Mouse (Mus musculus): ENCODE measurements at regions not wholly inside any gene's neighbourhood (a gene's known extent, or its start where the extent isn't known, plus 50 kb on each side); places are given as distances from the start of the nearest gene placed in this dataset.
A peak's percentile ranks its signal among the peaks of the same experiment; 100 is the strongest.

DNA sequence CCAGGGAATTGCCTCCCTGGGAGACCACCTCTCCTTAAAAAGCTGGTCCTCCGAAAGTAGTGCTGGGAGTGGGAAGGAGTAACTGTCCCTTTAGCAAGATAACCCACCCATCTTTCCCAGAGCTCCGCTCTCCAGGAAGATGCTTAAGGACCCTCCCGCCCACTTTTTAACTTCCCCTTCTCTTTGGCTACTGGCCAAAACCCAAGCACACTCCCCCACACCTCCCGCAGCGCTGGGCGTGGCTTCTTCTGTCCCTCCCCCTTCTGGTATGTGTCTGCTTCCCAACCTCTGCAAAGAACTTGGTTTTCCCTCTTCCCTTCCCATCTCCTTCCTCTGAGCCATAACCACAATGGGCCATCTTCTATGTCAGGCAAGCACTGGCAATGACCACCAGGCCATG is 85.4 kb downstream of the Rpap3 start:
- DNase-seq (ENCODE audit: low spot score in 2 of 2): no peak

DNA sequence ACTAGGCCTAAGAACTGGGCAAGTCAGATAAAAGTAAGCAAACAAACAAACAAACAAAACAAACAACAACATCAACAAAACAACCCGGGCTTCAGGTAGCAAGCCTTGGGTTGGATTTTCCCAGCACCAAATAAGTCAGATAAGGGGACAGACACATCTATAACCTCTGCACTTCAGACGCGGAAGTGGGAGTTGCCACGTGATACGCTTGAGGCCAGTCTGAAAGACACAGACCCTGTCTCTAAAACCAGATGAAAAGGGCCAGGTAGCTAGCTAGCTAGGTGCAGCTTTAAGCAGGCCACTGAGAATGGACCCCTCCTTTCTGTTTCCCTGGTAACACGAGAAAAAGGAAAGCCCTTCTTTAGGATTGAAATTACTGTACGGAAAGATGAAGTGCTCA is 85.9 kb downstream of the Rpap3 start:
- DNase-seq (ENCODE audit: low spot score in 2 of 2): no peak

DNA sequence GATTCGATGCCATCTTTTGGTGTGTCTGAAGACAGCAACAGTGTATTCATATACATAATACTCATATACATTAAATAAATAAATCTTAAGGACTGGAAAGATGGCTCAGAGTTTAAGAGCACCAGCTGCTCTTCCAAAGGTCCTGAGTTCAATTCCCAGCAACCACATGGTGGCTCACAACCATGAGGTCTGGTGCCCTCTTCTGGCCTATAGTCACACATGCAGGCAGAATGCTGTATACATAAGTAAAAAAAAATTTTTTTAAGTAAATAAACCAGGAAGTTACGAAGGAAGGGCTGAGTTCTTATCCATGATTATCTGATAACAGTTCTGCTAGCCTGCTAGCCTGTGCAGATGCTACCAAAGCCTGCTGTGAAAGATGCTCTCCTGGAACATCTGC is 93.3 kb downstream of the Rpap3 start:
- DNase-seq (ENCODE audit: low spot score in 2 of 2): no peak

DNA sequence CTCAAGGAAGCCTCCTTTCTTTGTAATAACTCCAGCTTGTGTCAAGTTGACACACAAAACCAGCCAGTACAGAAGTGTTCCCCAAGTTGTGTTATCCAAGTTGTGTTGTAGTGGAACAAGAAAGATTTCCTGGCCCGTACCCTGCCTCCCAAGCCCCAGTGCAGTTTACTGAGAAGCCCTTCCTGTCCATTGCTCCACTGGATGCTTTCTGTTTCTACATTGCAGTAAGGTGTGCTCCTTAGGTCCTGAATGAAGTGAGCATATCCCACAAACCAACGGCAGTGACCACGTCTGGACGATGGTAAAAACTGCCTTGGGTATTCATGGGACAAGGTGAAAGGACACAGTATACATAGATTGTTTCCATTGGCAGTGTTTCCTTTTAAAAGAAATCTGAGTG is 94.9 kb downstream of the Rpap3 start:
- DNase-seq (ENCODE audit: low spot score in 2 of 2): no peak

DNA sequence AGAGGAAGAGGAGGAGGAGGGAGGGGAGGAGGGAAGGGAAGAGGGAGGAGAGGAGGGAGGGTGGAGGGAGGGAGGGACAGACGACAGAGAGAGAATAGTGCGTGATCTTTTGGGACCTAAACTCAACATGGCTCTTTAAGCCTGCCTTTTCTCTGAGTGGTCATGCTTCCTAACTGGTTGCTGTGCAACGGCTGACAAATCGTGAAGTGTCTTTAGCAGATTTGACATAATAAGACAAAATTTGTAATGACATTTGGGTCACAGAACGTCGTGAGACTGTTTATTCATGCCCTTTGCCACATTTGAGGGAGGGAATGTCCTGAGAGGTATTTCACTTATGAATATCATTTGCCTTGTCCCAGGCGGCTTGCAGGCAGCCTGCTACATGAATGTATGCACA is 96.1 kb downstream of the Rpap3 start:
- DNase-seq (ENCODE audit: low spot score in 2 of 2): no peak

DNA sequence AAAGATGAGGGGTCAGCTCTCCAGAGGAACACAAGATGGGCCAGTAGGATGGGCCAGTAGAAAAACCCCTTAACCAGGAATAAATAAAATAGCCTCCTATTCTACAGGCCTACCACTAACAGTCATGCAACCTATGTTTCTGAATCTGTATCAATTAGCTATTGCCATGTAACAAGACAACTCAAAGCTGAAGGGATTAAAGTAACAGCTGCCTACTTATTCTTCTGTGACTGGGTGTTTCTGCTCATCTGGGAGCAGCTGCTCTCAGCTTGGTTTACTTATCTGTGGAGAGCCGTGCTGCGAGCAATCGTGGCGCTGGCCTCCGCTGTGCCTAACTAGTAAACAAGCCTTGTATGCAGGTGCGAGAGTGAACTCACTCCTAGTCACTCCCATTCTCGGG is 97.0 kb downstream of the Rpap3 start:
- DNase-seq (ENCODE audit: low spot score in 2 of 2): no peak

DNA sequence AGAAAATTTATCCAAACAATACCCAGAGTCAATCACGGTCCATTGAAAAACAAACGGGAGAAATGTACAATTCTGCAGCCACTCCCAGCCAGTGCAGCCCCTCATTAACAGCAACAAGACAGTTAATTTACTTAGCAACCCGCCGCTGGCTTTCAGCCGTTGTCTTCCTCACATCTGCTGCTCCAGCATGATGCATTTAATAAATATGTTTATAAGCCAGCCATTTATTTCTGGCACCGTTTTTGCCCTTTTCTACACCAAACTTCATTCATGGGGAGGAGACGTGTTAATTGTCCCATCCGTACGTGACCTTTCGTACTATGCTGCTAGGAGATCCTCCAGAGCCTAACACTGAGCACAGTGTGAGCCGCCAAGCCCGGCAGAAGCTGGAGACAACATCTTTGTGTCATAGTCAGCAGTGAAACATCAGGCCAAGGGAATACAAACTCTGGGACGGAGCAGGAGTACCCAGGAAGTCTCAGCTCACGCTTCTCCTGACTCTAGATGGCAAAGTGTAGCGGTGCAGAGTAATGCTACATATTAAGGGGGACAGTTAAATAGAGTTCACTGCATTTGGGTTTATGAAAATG is 97.9 kb downstream of the Rpap3 start:
- no peak for DNase-seq (ENCODE audit: low spot score in 2 of 2)

DNA sequence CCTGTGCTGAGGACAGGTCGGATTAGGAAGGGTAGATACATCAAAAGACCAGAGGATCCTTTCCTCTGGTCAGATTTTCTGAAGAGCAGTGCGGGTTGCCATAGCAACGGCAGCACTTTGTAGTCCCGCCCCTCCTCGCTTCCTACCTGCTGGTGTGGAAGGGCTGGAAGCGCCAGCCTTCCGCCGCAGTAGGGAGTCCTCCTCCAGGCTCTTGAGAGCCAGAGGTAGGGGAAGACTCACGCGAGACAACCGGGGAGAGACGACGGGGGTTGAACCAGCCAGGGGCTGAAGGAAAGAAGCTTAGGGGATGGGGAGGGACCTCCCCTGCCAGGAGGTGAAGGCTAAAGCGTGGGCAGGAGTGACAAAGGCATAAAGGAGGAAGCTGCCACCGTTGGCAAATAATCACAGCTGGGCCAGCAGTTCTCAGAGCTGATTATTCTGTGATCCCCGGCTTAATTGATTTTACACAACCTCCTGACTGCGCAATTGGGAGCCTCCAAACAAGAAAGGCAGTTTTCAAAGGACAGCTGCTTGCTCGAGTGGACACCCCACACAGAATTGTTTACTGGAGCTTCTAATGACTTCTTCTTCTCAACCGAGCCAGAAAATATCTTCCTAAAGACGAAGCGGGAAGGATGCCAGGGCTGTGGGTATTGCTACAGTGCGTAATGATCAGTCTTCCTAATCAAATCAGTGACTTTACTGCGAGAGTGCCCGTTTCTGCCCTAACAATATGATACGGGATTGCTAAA is 98.8 kb downstream of the Rpap3 start:
- DNase-seq (ENCODE audit: low spot score in 2 of 2): peak; percentile 17 to 21

DNA sequence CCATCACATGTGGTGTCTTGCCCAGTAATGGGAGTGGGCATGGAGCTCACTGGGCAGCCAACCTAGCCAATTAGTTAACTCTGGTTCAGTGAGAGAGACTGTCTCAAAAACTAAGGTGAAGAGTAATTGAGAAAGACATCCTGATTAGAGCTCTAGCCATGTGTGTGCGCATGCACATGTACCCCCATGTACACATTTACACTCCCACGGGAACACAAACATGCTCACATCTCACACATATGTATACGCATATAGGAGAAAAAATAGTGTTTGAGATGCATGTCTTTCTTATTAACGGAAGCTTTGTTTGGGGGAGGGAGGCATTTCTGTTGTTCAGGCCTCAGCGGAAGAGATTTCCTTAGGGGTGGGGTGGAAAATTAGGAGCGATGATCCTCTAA is 99.4 kb downstream of the Rpap3 start:
- DNase-seq (ENCODE audit: low spot score in 2 of 2): no peak

DNA sequence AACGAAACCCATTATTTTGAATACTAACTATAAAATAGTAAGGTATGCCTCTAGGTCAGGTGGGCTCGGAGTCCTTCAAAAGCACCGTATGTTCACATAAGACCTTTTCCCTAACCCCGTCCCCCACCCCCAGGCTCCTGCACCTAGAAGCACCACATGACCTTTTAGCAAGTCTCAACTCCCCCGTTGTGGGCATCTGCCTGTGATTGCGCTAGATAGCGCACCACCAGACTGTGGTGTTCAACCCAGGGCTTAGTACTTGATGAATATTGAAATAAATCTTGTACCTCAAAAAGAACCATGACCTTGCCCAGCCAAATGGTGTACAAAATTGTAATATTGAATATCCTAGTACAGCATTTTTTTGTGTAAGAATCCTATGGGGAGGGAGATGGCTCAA is 99.8 kb downstream of the Rpap3 start:
- no peak for DNase-seq (ENCODE audit: low spot score in 2 of 2)

DNA sequence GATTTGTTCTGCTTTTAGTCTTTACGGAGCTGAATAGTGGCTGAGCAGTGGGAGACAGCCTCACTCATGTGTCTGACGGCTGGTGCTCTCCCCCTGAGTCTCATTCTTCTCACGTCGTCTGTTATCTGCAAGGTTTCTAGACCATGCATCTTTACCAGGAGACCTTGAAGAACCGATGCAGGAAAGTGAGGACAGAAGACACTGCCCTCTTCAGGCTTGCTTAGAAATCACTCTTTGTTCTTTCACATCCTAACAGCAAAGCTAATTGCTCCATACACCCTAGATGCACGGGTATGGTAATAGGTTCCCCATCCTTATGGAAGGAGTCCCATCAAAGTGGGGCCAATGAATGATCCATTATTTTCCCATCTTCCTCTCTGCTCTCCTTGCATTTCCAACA is 102.1 kb downstream of the Rpap3 start:
- DNase-seq (ENCODE audit: low spot score in 2 of 2): no peak

DNA sequence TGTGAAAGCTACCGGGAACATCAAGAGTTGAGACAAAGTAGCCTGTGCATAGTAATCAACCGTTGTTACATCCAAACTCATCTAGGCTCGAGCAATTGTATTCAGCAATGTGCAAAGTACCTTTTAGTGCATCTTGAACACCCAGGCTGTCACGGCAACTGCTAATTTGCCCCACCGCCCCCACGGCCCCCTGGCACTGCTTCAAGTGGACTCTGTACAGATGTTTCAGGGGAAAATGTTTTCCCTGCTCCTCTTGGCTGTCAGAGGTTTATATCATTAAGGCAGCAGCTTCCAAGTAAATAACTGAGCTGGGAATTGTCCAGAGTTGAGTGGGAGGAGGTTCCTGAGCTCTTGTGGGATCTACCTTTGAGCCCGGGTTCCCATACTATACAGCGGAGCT is 107.4 kb downstream of the Rpap3 start:
- no peak for DNase-seq (ENCODE audit: low spot score in 2 of 2)

DNA sequence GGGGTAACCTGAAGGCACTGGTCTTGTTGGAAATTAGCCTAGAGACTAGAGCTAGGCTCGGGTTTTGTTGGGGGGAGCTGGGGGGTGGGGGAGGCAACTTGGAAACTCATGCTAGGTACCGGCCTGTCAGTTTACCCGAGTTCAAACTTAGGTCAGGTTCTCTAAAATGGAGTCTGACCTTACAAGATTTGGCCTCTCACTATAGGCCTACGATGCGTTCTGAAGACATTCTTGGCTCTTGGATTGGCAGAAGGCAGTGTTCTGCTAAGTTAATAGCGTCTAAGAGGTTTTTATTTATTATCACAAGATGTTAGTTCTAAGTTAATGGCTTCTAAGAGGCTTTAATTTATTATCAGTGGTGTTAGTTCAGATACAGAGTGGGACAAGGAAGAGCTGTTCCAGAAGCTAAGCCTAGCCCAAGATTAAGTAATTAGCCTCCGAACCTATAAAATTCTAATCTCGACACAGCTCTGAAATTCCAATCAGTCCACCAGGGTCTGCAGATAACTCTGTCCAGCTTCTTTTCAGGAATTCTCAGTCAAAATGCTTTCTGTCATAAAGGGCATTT is 109.0 kb downstream of the Rpap3 start:
- no peak for DNase-seq (ENCODE audit: low spot score in 2 of 2)

DNA sequence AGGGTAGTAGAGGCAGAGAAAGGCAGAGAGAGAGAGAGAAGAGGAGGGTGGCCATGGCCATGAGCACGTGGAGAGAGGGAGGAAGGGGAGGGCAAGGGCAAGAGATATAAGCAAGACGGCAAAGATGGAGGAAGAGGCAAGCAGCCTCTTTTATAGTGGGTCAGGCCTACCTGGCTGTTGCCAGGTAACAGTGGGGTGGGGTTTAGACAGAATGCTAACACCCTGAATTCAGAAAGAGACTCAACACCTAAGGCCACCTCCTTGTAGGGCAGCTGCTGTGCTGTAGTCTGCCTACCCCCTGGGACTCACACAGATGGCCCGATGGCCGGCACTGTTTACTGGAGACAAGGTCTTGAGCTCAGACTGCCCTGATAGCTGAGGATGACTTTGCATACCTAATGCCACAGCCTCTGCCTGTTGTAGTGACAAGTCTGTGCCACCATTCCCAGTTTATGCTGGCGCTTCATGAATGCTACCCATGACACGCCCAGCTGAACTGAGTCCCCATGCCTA is 110.3 kb downstream of the Rpap3 start:
- no peak for DNase-seq (ENCODE audit: low spot score in 2 of 2)

DNA sequence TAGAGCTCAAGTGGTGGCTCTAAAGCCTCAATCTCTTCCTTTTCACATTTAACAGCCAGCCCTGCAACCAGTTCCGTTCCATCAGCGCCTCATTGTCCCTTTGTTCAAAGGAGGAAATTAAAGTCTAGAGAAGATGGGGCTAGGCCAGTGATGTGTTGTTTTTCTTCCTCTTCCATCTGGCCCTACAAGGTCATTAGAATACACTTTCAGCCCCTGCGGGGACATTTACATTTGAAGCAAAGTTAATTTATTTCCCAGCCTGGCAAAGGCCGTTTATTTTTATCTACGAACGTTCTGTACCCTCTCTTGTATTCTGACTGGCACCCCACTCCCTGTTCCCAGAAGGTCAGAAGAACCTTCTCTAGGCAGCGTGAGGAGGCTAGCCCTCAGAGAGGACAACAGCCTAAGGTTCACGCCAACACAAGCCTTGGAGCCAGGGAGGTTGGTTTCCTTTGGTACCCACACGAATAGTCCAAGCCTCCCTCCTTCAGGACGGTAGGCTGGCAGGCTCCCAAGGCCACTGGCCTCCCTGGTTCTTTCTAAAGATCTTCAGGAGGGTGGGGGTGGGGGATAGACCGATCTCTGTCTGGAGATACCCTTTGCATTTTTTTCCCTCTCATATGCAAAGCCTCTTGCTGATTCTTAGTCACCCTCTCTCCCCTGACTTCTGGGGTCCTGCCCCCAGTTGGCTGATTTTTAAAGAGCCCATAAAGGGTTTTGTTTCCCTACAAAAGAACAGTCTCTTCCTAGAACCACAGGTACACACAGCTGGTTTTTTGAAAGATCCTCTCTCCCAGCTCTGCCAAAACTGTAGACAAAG is 111.6 kb downstream of the Rpap3 start:
- DNase-seq (ENCODE audit: low spot score in 2 of 2): no peak

DNA sequence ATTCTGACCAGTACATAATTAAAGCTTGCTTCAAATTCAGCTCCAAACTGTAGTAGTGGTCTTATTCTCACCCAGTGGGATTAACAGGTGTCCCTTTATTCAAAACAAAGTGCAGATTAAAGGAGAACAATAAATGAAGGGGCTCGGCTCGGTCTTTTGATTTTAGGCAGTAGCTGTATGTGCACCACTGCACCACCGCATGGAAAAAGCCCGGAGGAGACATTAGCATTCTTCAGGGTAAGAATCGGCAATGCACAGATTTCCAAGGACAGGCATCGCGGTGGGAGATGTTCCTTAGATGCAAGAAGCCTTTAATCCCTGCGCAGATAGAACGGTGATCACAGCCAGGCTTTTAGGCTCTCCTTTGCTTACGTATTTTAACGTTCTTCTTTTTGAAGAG is 112.8 kb downstream of the Rpap3 start:
- DNase-seq (ENCODE audit: low spot score in 2 of 2): no peak

DNA sequence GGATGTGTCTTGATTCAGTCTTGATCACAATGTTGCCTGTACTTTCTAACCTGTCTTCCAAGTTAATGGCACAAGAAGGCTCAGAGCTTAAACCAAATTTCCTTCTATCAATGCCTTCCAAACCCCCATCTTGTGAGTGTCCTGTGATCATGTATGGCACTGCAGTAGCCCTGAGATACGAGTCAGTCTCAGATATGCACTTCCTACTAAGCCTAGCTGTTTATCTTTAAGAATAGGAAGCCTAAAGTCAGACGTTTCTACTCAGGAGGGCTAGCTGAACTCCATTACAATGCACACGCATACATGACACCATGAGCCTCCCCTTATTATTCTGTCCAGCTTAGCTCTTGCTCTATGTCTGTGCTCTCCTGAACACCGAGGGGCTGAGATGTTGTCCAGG is 114.2 kb downstream of the Rpap3 start:
- DNase-seq (ENCODE audit: low spot score in 2 of 2): no peak

DNA sequence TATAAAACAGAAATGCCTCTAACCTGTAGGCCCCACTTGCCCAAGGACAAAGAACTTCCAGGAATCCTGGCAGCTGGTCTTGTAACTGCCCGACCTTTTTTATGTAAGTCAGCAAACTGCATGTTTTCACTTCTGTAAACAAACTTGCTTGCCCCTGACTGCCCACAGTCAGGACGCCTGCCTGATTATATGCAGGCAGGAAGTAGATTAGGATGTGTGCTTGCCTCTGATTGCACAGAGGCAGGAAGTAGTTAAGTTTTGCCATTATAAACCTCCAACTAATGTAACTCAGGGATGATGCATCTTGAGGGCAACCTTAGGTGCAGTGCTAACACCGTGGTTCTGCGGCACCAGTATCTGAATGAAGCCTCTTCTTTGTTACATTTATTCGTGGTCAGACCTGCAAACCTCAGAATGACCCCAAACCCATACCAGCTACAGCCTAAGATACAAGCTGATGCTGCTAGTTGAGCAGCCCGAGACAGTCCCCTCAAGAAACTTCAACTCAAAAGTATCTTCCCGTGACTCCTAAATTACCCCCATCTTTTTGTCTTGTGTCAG is 114.8 kb downstream of the Rpap3 start:
- peak in 1 of 2 experiments; percentile 5 for DNase-seq (ENCODE audit: low spot score in 2 of 2)

DNA sequence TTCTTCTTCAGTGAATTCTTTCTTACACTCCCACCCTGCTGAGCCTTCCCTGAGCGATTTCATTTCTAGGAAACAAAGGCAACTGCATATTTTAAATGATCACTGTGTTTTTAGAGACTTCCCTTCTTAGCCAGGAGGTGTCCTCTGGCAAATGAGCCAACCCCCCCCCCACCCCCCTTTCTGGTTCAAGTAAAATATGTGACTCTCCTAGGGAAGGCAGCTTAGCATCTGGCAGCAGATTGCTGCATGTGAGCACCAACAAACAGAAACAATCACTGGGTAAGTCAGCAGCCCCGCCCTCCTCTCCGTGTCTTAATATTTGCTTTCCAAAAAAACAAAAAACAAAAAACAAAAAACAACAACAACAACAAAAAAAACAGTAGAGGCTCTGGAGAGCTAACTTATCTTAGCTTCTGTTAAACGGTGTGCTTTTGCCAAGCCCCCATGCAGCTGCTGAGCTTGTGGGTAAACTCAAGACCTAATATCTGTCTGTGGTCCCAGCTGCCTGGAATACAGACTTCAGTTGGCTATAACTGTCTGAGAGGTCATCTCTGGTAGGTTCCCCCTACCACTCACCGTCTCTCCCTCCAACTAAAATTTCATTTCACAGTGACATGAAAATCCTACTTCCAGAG is 117.9 kb downstream of the Rpap3 start:
- DNase-seq (ENCODE audit: low spot score in 2 of 2): no peak

DNA sequence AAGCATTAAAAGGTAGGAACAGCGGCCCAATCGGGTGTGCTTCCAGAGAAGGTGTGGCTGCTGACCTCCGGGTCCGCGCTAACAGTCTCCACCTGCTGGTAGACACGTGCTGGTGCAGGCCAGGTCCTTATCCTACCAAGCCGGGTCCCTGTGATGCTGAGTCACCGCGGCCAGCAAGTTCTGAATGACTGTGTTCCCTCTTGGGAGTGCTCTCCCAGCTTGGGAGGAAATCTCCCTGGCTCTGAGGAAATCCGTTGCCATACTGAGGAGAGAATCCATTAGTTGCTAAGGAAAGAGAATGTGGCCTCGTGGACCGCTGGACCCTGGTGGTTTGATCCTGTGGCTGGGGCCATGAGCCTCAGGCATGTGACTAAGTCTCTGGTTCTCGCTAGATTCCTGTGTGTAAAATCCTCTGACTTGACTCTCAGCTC is 123.9 kb downstream of the Rpap3 start:
- DNase-seq (ENCODE audit: low spot score in 2 of 2): peak; percentile 60 to 62

DNA sequence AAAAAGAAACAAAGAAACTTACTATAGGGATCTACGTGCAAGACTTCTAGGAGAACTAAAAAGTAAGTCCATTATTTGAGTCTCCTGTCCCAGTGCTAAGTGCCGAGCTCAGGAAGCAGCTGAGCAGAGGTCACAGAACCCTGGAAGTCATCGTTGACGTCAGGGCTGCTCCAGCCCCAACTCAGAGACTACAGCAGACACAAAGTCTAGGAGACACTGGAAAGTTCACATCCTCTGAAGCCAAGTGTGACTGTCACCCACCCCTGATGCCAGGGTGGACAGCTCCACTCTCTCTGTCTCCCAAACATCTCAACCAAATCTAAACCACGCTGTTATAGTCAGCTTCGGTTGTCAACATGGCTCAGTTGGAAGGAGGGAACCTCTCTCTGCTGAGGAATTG is 124.9 kb downstream of the Rpap3 start:
- DNase-seq (ENCODE audit: low spot score in 2 of 2): no peak

DNA sequence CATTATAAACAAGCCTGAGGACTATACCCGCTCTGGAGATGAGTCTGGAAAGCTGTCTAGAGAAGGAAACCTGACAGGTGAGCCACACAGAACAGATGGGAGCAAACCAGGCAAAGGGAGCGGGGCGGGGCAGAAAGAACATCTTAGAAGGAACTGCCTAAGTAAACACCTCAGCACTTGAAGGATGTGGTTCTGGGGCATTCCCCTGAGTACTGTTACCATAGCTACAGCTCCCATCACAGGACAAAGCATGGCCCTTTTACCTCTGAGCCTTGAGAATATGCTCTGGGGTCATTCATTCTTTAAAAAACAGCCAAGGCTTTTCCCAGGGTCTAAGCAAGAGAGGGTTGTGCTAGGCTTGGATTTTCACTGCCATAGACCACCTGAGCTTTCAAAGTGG is 127.6 kb downstream of the Rpap3 start:
- peak; percentile 19 to 46 for DNase-seq (ENCODE audit: low spot score in 2 of 2)
